Comparison of ENCODE assay signal across 22 mouse cellular contexts in the genomic region with DNA sequence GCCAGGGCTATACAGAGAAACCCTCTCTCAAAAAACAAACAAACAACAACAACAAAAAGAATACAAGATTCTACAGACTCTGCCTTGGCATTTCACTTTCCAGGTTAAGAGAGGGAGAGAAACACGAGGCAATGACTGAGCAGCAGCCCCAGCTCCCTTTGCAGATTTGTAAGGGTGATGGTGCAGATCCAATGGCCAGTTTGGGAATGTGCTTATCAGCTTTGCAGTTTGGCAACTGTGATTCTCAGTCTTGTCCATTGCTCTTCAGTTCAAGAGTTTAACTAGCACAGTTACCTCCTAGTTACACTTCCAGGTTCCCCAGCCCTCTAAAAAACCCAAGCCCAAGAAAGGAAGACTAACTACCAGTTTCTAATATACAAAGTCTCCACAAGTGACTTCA. TPM values are rescaled to one million over a fixed set of nuclear protein-coding genes. Genes with fewer than 3 reads are reported as not detected.
DNase-seq lines count a peak whose midpoint lies in the region; ATAC-seq and TF ChIP-seq lines count a peak whose summit lies in the region.
"Had no signal": no experiment of that assay in that cellular context is flagged by ENCODE, and none has a peak within 500 bp of the region (broad histone marks: within the 10 kb centered on the region; RNA-seq: fewer than 3 reads in every experiment).

No protein-coding gene starts in this region.

- H3K27ac ChIP-seq in forebrain, embryonic 11.5 days (ENCODE audit: low read depth, low read length), result peak overlapping the region; percentile 31; the same call in 1 of the 2 replicates
- no peak overlapping the region; the same call in 1 of the 2 replicates for H3K27ac ChIP-seq in forebrain, embryonic 15.5 days (replicated peaks)
- peak overlapping the region; percentile 52 for H3K27ac ChIP-seq in forebrain, embryonic 13.5 days
- no peak overlapping the region for H3K27ac ChIP-seq in forebrain, embryonic 14.5 days (ENCODE audit: low read depth, low read length)
- 0 out of 2 replicates have a peak overlapping the region, but pooled peaks have one; percentile 7 for H3K27ac ChIP-seq in heart, adult 2 months
- H3K27ac ChIP-seq: embryonic facial prominence, embryonic 10.5 days; embryonic facial prominence, embryonic 12.5 days had no signal

- H3K4me3 ChIP-seq in forebrain, embryonic 11.5 days (ENCODE audit: low read depth, low read length), result no peak overlapping the region
- no peak overlapping the region for H3K4me3 ChIP-seq in forebrain, embryonic 15.5 days
- H3K4me3 ChIP-seq in forebrain, embryonic 13.5 days, result no peak overlapping the region
- no peak overlapping the region for H3K4me3 ChIP-seq in forebrain, embryonic 14.5 days (ENCODE audit: low read depth, low read length)
- no peak overlapping the region for H3K4me3 ChIP-seq in heart, adult 2 months
- H3K4me3 ChIP-seq: embryonic facial prominence, embryonic 10.5 days; embryonic facial prominence, embryonic 12.5 days had no signal

- TF ChIP-seq POLR2A in heart, adult 2 months (IDR thresholded peaks at IDR 0.05; ENCODE audit: insufficient read depth, low read depth, low read length), result no peak

- DNase-seq in forebrain, embryonic 11.5 days (ENCODE audit: low spot score), result no peak
- no peak for DNase-seq in forebrain, embryonic 14.5 days (ENCODE audit: low spot score)
- DNase-seq in heart, adult 2 months, result peak in 1 of 2 experiments; percentile 12
- no peak for DNase-seq in heart, postnatal 10 days
- DNase-seq: adrenal gland, adult 8-10 months; adrenal gland, postnatal 14 days; adrenal gland, postnatal 36 days; B cell, adult 2 months; cerebellum, adult 11-12 months; cerebellum, adult 2 months; cerebellum, adult 9-10 months; cerebellum, postnatal 10 days; cerebellum, postnatal 25 days had no signal

- H3K9me3 ChIP-seq in forebrain, embryonic 11.5 days (ENCODE audit: control insufficient read depth, low read length), result no peaks in the 10 kb centered on the region
- H3K9me3 ChIP-seq in forebrain, embryonic 15.5 days, result no peaks in the 10 kb centered on the region
- H3K9me3 ChIP-seq in forebrain, embryonic 13.5 days (replicated peaks), result no peaks in the 10 kb centered on the region
- H3K9me3 ChIP-seq in forebrain, embryonic 14.5 days (replicated peaks; ENCODE audit: control insufficient read depth, low read length), result no peaks in the 10 kb centered on the region
- H3K9me3 ChIP-seq: embryonic facial prominence, embryonic 10.5 days; embryonic facial prominence, embryonic 12.5 days; G1E had no signal

- intact Hi-C loops in heart, adult 2 months (cut with DNase I), result no loop called here
- intact Hi-C loops in heart, postnatal 10 days (cut with DNase I), result no loop called here

- no peak for TF ChIP-seq EP300 in heart, adult 2 months (IDR thresholded peaks at IDR 0.05; ENCODE audit: insufficient read depth, low read depth, low read length)

- H3K27me3 ChIP-seq in forebrain, embryonic 11.5 days (ENCODE audit: control insufficient read depth, insufficient read depth, low read length), result no peaks in the 10 kb centered on the region
- H3K27me3 ChIP-seq in forebrain, embryonic 15.5 days, result no peaks in the 10 kb centered on the region
- no peaks in the 10 kb centered on the region for H3K27me3 ChIP-seq in forebrain, embryonic 13.5 days
- no peaks in the 10 kb centered on the region for H3K27me3 ChIP-seq in forebrain, embryonic 14.5 days (replicated peaks; ENCODE audit: control insufficient read depth, insufficient read depth, low read length)
- no peaks in the 10 kb centered on the region for H3K27me3 ChIP-seq in heart, adult 2 months (ENCODE audit: control insufficient read depth, insufficient read depth, low read length)
- H3K27me3 ChIP-seq: CH12.LX; embryonic facial prominence, embryonic 12.5 days; Patski had no signal

- no peak for TF ChIP-seq CTCF in heart, adult 2 months (IDR thresholded peaks at IDR 0.05)

- 94% methylated on average over 1 of the region's 1 CpGs for WGBS in forebrain, embryonic 11.5 days
- 89% methylated on average over 1 of the region's 1 CpGs for WGBS in forebrain, embryonic 15.5 days
- 82% methylated on average over 1 of the region's 1 CpGs for WGBS in forebrain, embryonic 13.5 days
- 93% methylated on average over 1 of the region's 1 CpGs for WGBS in forebrain, embryonic 14.5 days
- WGBS in heart, adult 2 months, result 49% methylated on average over 1 of the region's 1 CpGs

- peaks cover 5% of the 10 kb centered on the region for H3K79me2 ChIP-seq in heart, adult 2 months (replicated peaks; ENCODE audit: control insufficient read depth, insufficient read depth, low read length)

- no peak overlapping the region for H3K4me2 ChIP-seq in forebrain, embryonic 11.5 days (ENCODE audit: low read depth, low read length, severe bottlenecking)
- no peak overlapping the region for H3K4me2 ChIP-seq in forebrain, embryonic 15.5 days (replicated peaks)
- H3K4me2 ChIP-seq in forebrain, embryonic 13.5 days, result no peak overlapping the region
- no peak overlapping the region for H3K4me2 ChIP-seq in forebrain, embryonic 14.5 days (ENCODE audit: low read length)
- H3K4me2 ChIP-seq: embryonic facial prominence, embryonic 12.5 days had no signal

- no peak overlapping the region for H3K9ac ChIP-seq in forebrain, embryonic 11.5 days (ENCODE audit: low read length)
- H3K9ac ChIP-seq in forebrain, embryonic 15.5 days (replicated peaks), result no peak overlapping the region
- H3K9ac ChIP-seq in forebrain, embryonic 13.5 days, result no peak overlapping the region
- H3K9ac ChIP-seq in forebrain, embryonic 14.5 days (ENCODE audit: low read length), result no peak overlapping the region
- no peak overlapping the region for H3K9ac ChIP-seq in heart, adult 2 months (ENCODE audit: low read depth, low read length)
- H3K9ac ChIP-seq: embryonic facial prominence, embryonic 12.5 days had no signal

- H3K4me1 ChIP-seq in forebrain, embryonic 11.5 days (replicated peaks; ENCODE audit: control insufficient read depth, insufficient read depth, low read length), result peaks cover 10% of the 10 kb centered on the region
- peaks cover 31% of the 10 kb centered on the region for H3K4me1 ChIP-seq in forebrain, embryonic 15.5 days
- peaks cover 41% of the 10 kb centered on the region for H3K4me1 ChIP-seq in forebrain, embryonic 13.5 days
- peaks cover 20% of the 10 kb centered on the region for H3K4me1 ChIP-seq in forebrain, embryonic 14.5 days (ENCODE audit: control insufficient read depth, insufficient read depth, low read length)
- H3K4me1 ChIP-seq in heart, adult 2 months (ENCODE audit: control insufficient read depth, insufficient read depth, low read length), result peaks cover 9% of the 10 kb centered on the region
- H3K4me1 ChIP-seq: embryonic facial prominence, embryonic 12.5 days had no signal

- no peak for ATAC-seq in forebrain, embryonic 11.5 days (replicated peaks; ENCODE audit: low FRiP score)
- ATAC-seq in forebrain, embryonic 15.5 days (replicated peaks), result no peak
- ATAC-seq in forebrain, embryonic 13.5 days, result no peak
- ATAC-seq in forebrain, embryonic 14.5 days, result no peak
- ATAC-seq: activated CD4-positive, CD25-positive, alpha-beta regulatory T cell, adult 4 months; CD4-positive, CD25-positive, alpha-beta regulatory T cell, adult 4 months; Patski had no signal

- H3K36me3 ChIP-seq in forebrain, embryonic 11.5 days (ENCODE audit: control insufficient read depth, insufficient read depth, low read length), result no peaks in the 10 kb centered on the region
- no peaks in the 10 kb centered on the region for H3K36me3 ChIP-seq in forebrain, embryonic 15.5 days
- no peaks in the 10 kb centered on the region for H3K36me3 ChIP-seq in forebrain, embryonic 13.5 days (ENCODE audit: poor library complexity, severe bottlenecking)
- H3K36me3 ChIP-seq in forebrain, embryonic 14.5 days (ENCODE audit: control insufficient read depth, insufficient read depth, low read length), result no peaks in the 10 kb centered on the region
- peaks cover 21% of the 10 kb centered on the region for H3K36me3 ChIP-seq in heart, adult 2 months (ENCODE audit: control insufficient read depth, insufficient read depth, low read length)
- H3K36me3 ChIP-seq: embryonic facial prominence, embryonic 10.5 days; embryonic facial prominence, embryonic 12.5 days had no signal

RNA-seq across cellular contexts. Expression of a gene that starts 47.7 kb away (rescaled TPM):
- polyA plus RNA-seq in forebrain, embryonic 11.5 days (2014; fragmentation: Nextera tagmentation; extraction: Ambion mirVana), result 56.9 and 61.2 TPM in 2 replicates
- polyA plus RNA-seq in forebrain, embryonic 15.5 days (2015; fragmentation: Nextera tagmentation; extraction: Ambion mirVana), result 41.5 and 42.3 TPM in 2 replicates
- 37.1 and 38.6 TPM in 2 replicates for polyA plus RNA-seq in forebrain, embryonic 13.5 days (2015; fragmentation: Nextera tagmentation; extraction: Ambion mirVana)
- polyA plus RNA-seq in forebrain, embryonic 14.5 days (2014; fragmentation: Nextera tagmentation; extraction: Ambion mirVana), result 34.0 and 43.0 TPM in 2 replicates
- total RNA-seq in heart, adult 2 months (2021), result 10 to 100 TPM; 65.2 to 74.5 TPM
- 18.1 and 27.9 TPM in 2 replicates for polyA plus RNA-seq in heart, adult 2 months (2012; rRNA removed)
- total RNA-seq in heart, postnatal 10 days (2021), result 100 to 1,000 TPM; 105 to 112 TPM

Comparison
In these comparisons a context has a peak if more than half of its experiments do, and no peak if none do; other contexts are left out.
1. H3K27ac ChIP-seq: peak in forebrain, embryonic 11.5 days (single experiment), forebrain, embryonic 13.5 days (single experiment) and heart, adult 2 months (single experiment); none in forebrain, embryonic 15.5 days (single experiment) and forebrain, embryonic 14.5 days (single experiment).